Mouse (Mus musculus): ENCODE results near the gene Ptpn4.

DNA sequence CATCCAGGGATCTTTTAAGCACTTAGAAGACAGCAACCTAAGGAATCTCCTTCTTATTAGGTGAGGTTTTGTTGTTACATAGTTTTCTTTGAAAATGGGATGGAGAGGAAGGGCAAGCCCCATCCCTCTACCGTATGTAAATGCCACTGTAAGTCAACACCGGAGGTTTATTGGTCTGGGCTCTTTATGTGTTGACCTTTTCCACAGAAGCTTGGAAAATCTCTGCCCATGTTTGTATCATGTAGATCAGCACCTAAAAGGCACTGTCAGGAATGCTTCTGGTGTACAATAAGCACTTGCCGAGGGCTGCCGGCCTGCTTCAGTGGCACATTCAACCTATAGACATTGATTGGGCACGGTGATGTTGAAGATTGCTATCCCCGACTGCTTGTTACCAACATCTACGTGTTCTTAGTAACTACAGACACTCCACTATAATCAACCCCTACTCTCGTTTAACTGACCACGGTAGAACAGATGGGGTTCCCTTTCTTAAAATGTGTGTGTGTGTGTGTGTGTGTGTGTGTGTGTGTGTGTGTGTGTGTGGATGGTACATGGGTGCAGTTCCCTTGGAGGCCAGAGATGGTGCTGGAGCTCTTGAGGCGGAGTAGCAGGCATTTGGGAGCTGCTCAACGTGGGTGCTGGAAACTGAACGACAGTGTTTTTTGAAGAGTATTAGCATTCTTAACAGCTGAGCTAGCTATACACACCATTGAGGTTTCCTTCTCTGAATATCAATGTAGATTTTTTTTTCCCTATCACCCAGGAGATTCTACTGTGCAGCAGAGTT is 11.9 kb upstream of the Ptpn4 start:
- TF ChIP-seq POLR2A (IDR thresholded peaks at IDR 0.05; ENCODE audit: control insufficient read depth, low read depth, low read length) (no peak), CTCF (IDR thresholded peaks at IDR 0.05; ENCODE audit: control insufficient read depth, insufficient read depth, insufficient replicate concordance, low read depth, low read length) (no peak)
